13 mouse cellular contexts compared by ENCODE assay signal in the genomic region with DNA sequence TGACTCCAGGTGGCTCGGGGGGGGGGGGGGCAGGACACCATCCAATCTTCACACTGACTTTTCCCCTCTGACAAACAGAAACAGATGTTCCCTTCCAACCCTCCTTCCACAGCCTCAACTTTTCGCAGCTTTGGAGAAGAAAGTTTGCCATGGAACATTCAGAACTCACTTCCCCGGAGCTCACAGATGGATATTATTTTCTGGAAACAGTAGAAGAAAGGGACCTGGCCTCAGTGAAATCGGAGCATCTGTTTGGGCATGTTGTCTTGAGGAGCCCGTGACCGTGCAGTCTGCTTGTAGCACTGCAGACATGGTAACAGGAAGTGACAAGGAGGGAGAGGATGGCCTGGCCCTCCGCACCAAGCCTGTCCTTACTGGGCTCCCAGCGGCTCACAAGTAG.
DNase-seq lines count a peak whose midpoint lies in the region; ATAC-seq lines count a peak whose summit lies in the region.
"Had no signal": no experiment of that assay in that cellular context is flagged by ENCODE, and none has a peak within 500 bp of the region (broad histone marks: within the 10 kb centered on the region; RNA-seq: fewer than 3 reads in every experiment).

No protein-coding gene starts in this region.

- peaks cover 15% of the 10 kb centered on the region for H3K4me1 ChIP-seq in embryonic facial prominence, embryonic 15.5 days
- H3K4me1 ChIP-seq: liver, embryonic 12.5 days had no signal

- DNase-seq in heart, adult 11 months = peak; percentile 95
- no peak for DNase-seq in heart, postnatal 4 days
- DNase-seq in embryo, embryonic 10.5 days (ENCODE audit: low spot score) = peak; percentile 18
- DNase-seq in layer of hippocampus, adult 9-11 months = peak; percentile 37
- no peak for DNase-seq in left cerebral cortex, postnatal 25 days (ENCODE audit: low spot score in 2 of 2)
- DNase-seq in left cerebral cortex, adult 18-20 months (ENCODE audit: low spot score in 2 of 2) = no peak
- DNase-seq: cerebellum, adult 11-12 months; kidney, adult 9 months; lung, postnatal 10 days had no signal

- no peaks in the 10 kb centered on the region for H3K27me3 ChIP-seq in embryonic facial prominence, embryonic 15.5 days
- H3K27me3 ChIP-seq: liver, embryonic 12.5 days; midbrain, embryonic 13.5 days had no signal

- H3K36me3 ChIP-seq in embryonic facial prominence, embryonic 15.5 days = no peaks in the 10 kb centered on the region
- H3K36me3 ChIP-seq: liver, embryonic 12.5 days; midbrain, embryonic 13.5 days had no signal

- H3K4me2 ChIP-seq in embryonic facial prominence, embryonic 15.5 days (replicated peaks) = 0 out of 2 replicates have a peak overlapping the region, but pooled peaks have one; percentile 6
- H3K4me2 ChIP-seq: liver, embryonic 12.5 days; midbrain, embryonic 13.5 days had no signal

- intact Hi-C loops in left cerebral cortex, postnatal 25 days (cut with DNase I) = no loop called here

- H3K27ac ChIP-seq in embryonic facial prominence, embryonic 15.5 days (replicated peaks) = peak overlapping the region; percentile 78
- H3K27ac ChIP-seq: liver, embryonic 12.5 days; midbrain, embryonic 13.5 days had no signal

- H3K4me3 ChIP-seq in embryonic facial prominence, embryonic 15.5 days (replicated peaks) = no peak overlapping the region
- H3K4me3 ChIP-seq: liver, embryonic 12.5 days; midbrain, embryonic 13.5 days had no signal

- WGBS in embryonic facial prominence, embryonic 15.5 days = 21% methylated on average over 8 of the region's 8 CpGs

- H3K9ac ChIP-seq in embryonic facial prominence, embryonic 15.5 days = no peak overlapping the region
- H3K9ac ChIP-seq: liver, embryonic 12.5 days; midbrain, embryonic 13.5 days had no signal

- H3K9me3 ChIP-seq in embryonic facial prominence, embryonic 15.5 days (replicated peaks) = no peaks in the 10 kb centered on the region
- H3K9me3 ChIP-seq: liver, embryonic 12.5 days; midbrain, embryonic 13.5 days had no signal

- 0 out of 2 replicates have a peak, but pooled peaks have one; percentile 29 for ATAC-seq in embryonic facial prominence, embryonic 15.5 days (ENCODE audit: insufficient number of reproducible peaks, low FRiP score, low TSS enrichment, low read depth)
- no peak for ATAC-seq in megakaryocyte-erythroid progenitor cell, adult 5-6 weeks (replicated peaks; ENCODE audit: low FRiP score, low TSS enrichment, poor library complexity, severe bottlenecking)
- ATAC-seq: liver, embryonic 12.5 days; midbrain, embryonic 13.5 days had no signal

Comparison
In these comparisons a context has a peak if more than half of its experiments do, and no peak if none do; other contexts are left out.
1. DNase-seq: peak in heart, adult 11 months (single experiment), embryo, embryonic 10.5 days (single experiment) and layer of hippocampus, adult 9-11 months (single experiment); none in heart, postnatal 4 days (single experiment), left cerebral cortex, postnatal 25 days (0 of 2) and left cerebral cortex, adult 18-20 months (0 of 2).